Mouse (Mus musculus) MEL (cell line): ENCODE data around the gene Cox17. TPM values are rescaled to one million over a fixed set of nuclear protein-coding genes. Genes with fewer than 3 reads are reported as not detected.

Experiments used
- DNase-seq: peaks from one replicate; pipeline ENCODE4 v3.0.0; 2011; ENCODE audit warnings: low read depth, low spot score
- H3K27ac ChIP-seq: 2 replicates; pipeline ENCODE4 v1.5.1; 2012; ENCODE audit warnings: low read depth, mild to moderate bottlenecking, control low read depth, low read length, moderate library complexity; ENCODE audit not compliant: control insufficient read depth
- H3K27me3 ChIP-seq, 2 experiments: fragments of 150-350 bp in 1 of 2; sonication (generic) in 1 of 2; 2 replicates each; pipeline ENCODE4 v1.6.1; 2012; ENCODE audit warnings: low read length in 2 of 2, mild to moderate bottlenecking in 2 of 2, improper control_type of control experiment in 1 of 2, moderate library complexity in 1 of 2; ENCODE audit not compliant: insufficient read depth in 2 of 2, control insufficient read depth in 1 of 2
- H3K36me3 ChIP-seq, 2 experiments: 2 replicates each; pipeline ENCODE4 v1.6.1; 2012 to 2014; ENCODE audit warnings: low read length in 2 of 2, improper control_type of control experiment in 1 of 2, inconsistent platforms in 1 of 2, mild to moderate bottlenecking in 1 of 2; ENCODE audit not compliant: insufficient read depth in 2 of 2, control insufficient read depth in 1 of 2
- H3K4me1 ChIP-seq, 2 experiments: fragments of 150-350 bp in 1 of 2; sonication (generic) in 1 of 2; 2 replicates each; pipeline ENCODE4 v1.6.1; 2012; ENCODE audit warnings: low read length in 2 of 2, improper control_type of control experiment in 1 of 2, mild to moderate bottlenecking in 1 of 2; ENCODE audit not compliant: insufficient read depth in 2 of 2, control insufficient read depth in 1 of 2
- H3K4me3 ChIP-seq, 2 experiments: fragments of 150-350 bp in 1 of 2; sonication (generic) in 1 of 2; 2 replicates each; pipeline ENCODE4 v1.5.1; 2012; ENCODE audit warnings: low read depth in 2 of 2, low read length in 2 of 2, mild to moderate bottlenecking in 2 of 2, moderate library complexity in 2 of 2, control low read depth in 1 of 2, improper control_type of control experiment in 1 of 2; ENCODE audit not compliant: control insufficient read depth in 1 of 2, insufficient read depth in 1 of 2
- H3K79me2 ChIP-seq: 2 replicates; pipeline ENCODE4 v1.6.1; 2012; ENCODE audit warnings: mild to moderate bottlenecking, low read length, moderate library complexity; ENCODE audit not compliant: control insufficient read depth, poor library complexity, insufficient read depth
- H3K9ac ChIP-seq: 2 replicates; pipeline ENCODE4 v1.6.1; 2012; ENCODE audit warnings: low read depth, mild to moderate bottlenecking, control low read depth, low read length, moderate library complexity; ENCODE audit not compliant: control insufficient read depth, poor library complexity, severe bottlenecking
- H3K9me3 ChIP-seq: fragments of 150-350 bp; sonication (generic); replicated peaks from 2 replicates; pipeline ENCODE4 v1.6.1; 2012; ENCODE audit warnings: mild to moderate bottlenecking, low read length, improper control_type of control experiment, moderate library complexity; ENCODE audit not compliant: insufficient read depth
- BHLHE40 ChIP-seq: IDR thresholded peaks from 2 replicates; pipeline ENCODE4 v1.6.1; 2012; ENCODE audit warnings: low read depth, mild to moderate bottlenecking, inconsistent platforms, low read length, improper control_type of control experiment, borderline replicate concordance
- CHD1 ChIP-seq: IDR thresholded peaks from 2 replicates; pipeline ENCODE4 v1.6.1; 2012; ENCODE audit warnings: low read depth, mild to moderate bottlenecking, inconsistent platforms, low read length, improper control_type of control experiment
- ELF1 ChIP-seq: IDR thresholded peaks from 2 replicates; pipeline ENCODE4 v1.6.1; 2014; ENCODE audit warnings: low read depth, mild to moderate bottlenecking, inconsistent platforms, low read length, improper control_type of control experiment, moderate library complexity
- EP300 ChIP-seq, 2 experiments: IDR thresholded peaks; 2 replicates each; pipeline ENCODE4 v1.6.1; 2011; ENCODE audit warnings: improper control_type of control experiment in 2 of 2, low read length in 2 of 2, low read depth in 1 of 2, mild to moderate bottlenecking in 1 of 2
- ETS1 ChIP-seq: IDR thresholded peaks from 2 replicates; pipeline ENCODE4 v1.6.1; 2012; ENCODE audit warnings: low read depth, mild to moderate bottlenecking, inconsistent platforms, low read length, improper control_type of control experiment, moderate library complexity
- GATA1 ChIP-seq: IDR thresholded peaks from 2 replicates; pipeline ENCODE4 v1.6.1; 2011; ENCODE audit warnings: low read depth, low read length, improper control_type of control experiment
- HCFC1 ChIP-seq: IDR thresholded peaks from 2 replicates; pipeline ENCODE4 v1.6.1; 2012; ENCODE audit warnings: low read depth, mild to moderate bottlenecking, inconsistent platforms, low read length, improper control_type of control experiment, moderate library complexity
- JUND ChIP-seq: IDR thresholded peaks from 2 replicates; pipeline ENCODE4 v1.6.1; 2011; ENCODE audit warnings: low read depth, mild to moderate bottlenecking, improper control_type of control experiment, low read length
- KAT2A ChIP-seq: conservative IDR thresholded peaks from 2 replicates; pipeline ENCODE4 v1.6.1; 2012; ENCODE audit warnings: low read depth, low read length, improper control_type of control experiment, inconsistent platforms
- MAFK ChIP-seq: IDR thresholded peaks from 2 replicates; pipeline ENCODE4 v1.6.1; 2011; ENCODE audit warnings: low read depth, mild to moderate bottlenecking, low read length, improper control_type of control experiment, borderline replicate concordance
- MAX ChIP-seq: IDR thresholded peaks from 2 replicates; pipeline ENCODE4 v1.6.1; 2011; ENCODE audit warnings: low read length, improper control_type of control experiment
- MAZ ChIP-seq: IDR thresholded peaks from 2 replicates; pipeline ENCODE4 v1.6.1; 2012; ENCODE audit warnings: low read depth, mild to moderate bottlenecking, inconsistent platforms, low read length, improper control_type of control experiment
- MEF2A ChIP-seq: IDR thresholded peaks from 2 replicates; pipeline ENCODE4 v1.6.1; 2014; ENCODE audit warnings: low read depth, mild to moderate bottlenecking, inconsistent platforms, low read length, improper control_type of control experiment; ENCODE audit not compliant: poor library complexity, insufficient replicate concordance, severe bottlenecking; ENCODE audit errors: extremely low read depth
- MXI1 ChIP-seq: IDR thresholded peaks from 2 replicates; pipeline ENCODE4 v1.6.1; 2011; ENCODE audit warnings: mild to moderate bottlenecking, low read depth, low read length, improper control_type of control experiment
- MYC ChIP-seq: IDR thresholded peaks from 2 replicates; pipeline ENCODE4 v1.6.1; 2011; ENCODE audit warnings: low read depth, mild to moderate bottlenecking, low read length, improper control_type of control experiment, moderate library complexity
- NELFE ChIP-seq: IDR thresholded peaks from 2 replicates; pipeline ENCODE4 v1.6.1; 2011; ENCODE audit warnings: low read depth, low read length, improper control_type of control experiment
- NRF1 ChIP-seq: IDR thresholded peaks from 2 replicates; pipeline ENCODE4 v1.6.1; 2014; ENCODE audit warnings: low read depth, mild to moderate bottlenecking, inconsistent platforms, low read length, improper control_type of control experiment, moderate library complexity; ENCODE audit not compliant: poor library complexity, insufficient read depth, severe bottlenecking
- POLR2A ChIP-seq, 2 experiments: IDR thresholded peaks; 2 replicates each; pipeline ENCODE4 v1.6.1; 2011 to 2012; ENCODE audit warnings: low read length in 2 of 2, mild to moderate bottlenecking in 2 of 2, control low read depth in 1 of 2, improper control_type of control experiment in 1 of 2, low read depth in 1 of 2, moderate library complexity in 1 of 2; ENCODE audit not compliant: control insufficient read depth in 1 of 2, insufficient read depth in 1 of 2, poor library complexity in 1 of 2
- POLR2AphosphoS2 ChIP-seq: IDR thresholded peaks from 2 replicates; pipeline ENCODE4 v1.6.1; 2011; ENCODE audit warnings: low read length, improper control_type of control experiment
- SIN3A ChIP-seq: IDR thresholded peaks from 2 replicates; pipeline ENCODE4 v1.6.1; 2012; ENCODE audit warnings: low read length, improper control_type of control experiment, inconsistent platforms
- TAL1 ChIP-seq: IDR thresholded peaks from 2 replicates; pipeline ENCODE4 v1.6.1; 2012; ENCODE audit warnings: mild to moderate bottlenecking, inconsistent platforms, low read length, moderate library complexity, mixed read lengths
- TBP ChIP-seq: IDR thresholded peaks from 2 replicates; pipeline ENCODE4 v1.8.0; 2011; ENCODE audit warnings: low read depth, low read length, improper control_type of control experiment
- TCF12 ChIP-seq: IDR thresholded peaks from 2 replicates; pipeline ENCODE4 v1.6.1; 2014; ENCODE audit warnings: low read depth, mild to moderate bottlenecking, inconsistent platforms, low read length, improper control_type of control experiment, moderate library complexity
- UBTF ChIP-seq: IDR thresholded peaks from 2 replicates; pipeline ENCODE4 v1.6.1; 2012; ENCODE audit warnings: low read depth, mild to moderate bottlenecking, inconsistent platforms, low read length, improper control_type of control experiment, moderate library complexity, borderline replicate concordance; ENCODE audit not compliant: insufficient read depth
- USF1 ChIP-seq: IDR thresholded peaks from 2 replicates; pipeline ENCODE4 v1.6.1; 2014; ENCODE audit warnings: low read depth, mild to moderate bottlenecking, inconsistent platforms, low read length, improper control_type of control experiment, moderate library complexity
- USF2 ChIP-seq, 2 experiments: IDR thresholded peaks; 2 replicates each; pipeline ENCODE4 v1.6.1; 2011 to 2012; ENCODE audit warnings: improper control_type of control experiment in 2 of 2, low read length in 2 of 2, borderline replicate concordance in 1 of 2, inconsistent platforms in 1 of 2, low read depth in 1 of 2, mild to moderate bottlenecking in 1 of 2; ENCODE audit not compliant: insufficient read depth in 1 of 2
- ZKSCAN1 ChIP-seq: IDR thresholded peaks from 2 replicates; pipeline ENCODE4 v1.6.1; 2012; ENCODE audit warnings: low read depth, mild to moderate bottlenecking, inconsistent platforms, low read length, improper control_type of control experiment, moderate library complexity
- ZMIZ1 ChIP-seq: IDR thresholded peaks from 2 replicates; pipeline ENCODE4 v1.6.1; 2012; ENCODE audit warnings: low read depth, mild to moderate bottlenecking, inconsistent platforms, low read length, improper control_type of control experiment, moderate library complexity
- ZNF384 ChIP-seq: IDR thresholded peaks from 2 replicates; pipeline ENCODE4 v1.6.1; 2012; ENCODE audit warnings: low read depth, mild to moderate bottlenecking, inconsistent platforms, low read length, improper control_type of control experiment
- polyA plus RNA-seq, 2 experiments: library from polyadenylated mRNA; stranded (reverse) in 1 of 2; unstranded in 1 of 2; fragments of >175 nt in 1 of 2; fragments of >200 nt in 1 of 2; gene quantifications; 2 replicates each; pipeline versions ENCODE4 v1.2.1 to v1.2.4; 2012; ENCODE audit warnings: low replicate concordance in 2 of 2, low read depth in 1 of 2; ENCODE audit not compliant: insufficient read length in 2 of 2, insufficient read depth in 1 of 2, missing spikeins in 1 of 2
- total RNA-seq: library from RNA; depleted of rRNA; stranded (reverse); fragments of 300-350 nt; gene quantifications from 2 replicates; pipeline ENCODE4 v1.2.3, GENCODE M21; 2012

Cox17 gene
- total and polyA plus RNA-seq, 3 experiments = 269 to 295 TPM; not detected in 1

GRCm38 (mm10) chr16:38379088-38379487, 32.3 kb downstream of the Cox17 start:
- H3K27ac ChIP-seq = peak overlapping the region; percentile 21
- peaks cover 19 to 27% of the 10 kb centered on the region in 2 experiments for H3K4me1 ChIP-seq
- TF ChIP-seq POLR2AphosphoS2 (no peak), POLR2A (IDR thresholded peaks at IDR 0.05; ENCODE audit: control insufficient read depth in 1 of 2, insufficient read depth in 1 of 2, low read depth in 1 of 2, low read length in 2 of 2, poor library complexity in 1 of 2) (no peak), TAL1 (no peak), MYC (0 out of 2 replicates have a peak, but pooled peaks have one; percentile 28), GATA1 (peak; percentile 73), HCFC1 (0 out of 2 replicates have a peak, but pooled peaks have one; percentile 7), SIN3A (peak; percentile 47; the same call in 1 of the 2 replicates), ETS1 (peak; percentile 89), TCF12 (peak; percentile 74), EP300 (IDR thresholded peaks at IDR 0.05; ENCODE audit: low read depth in 1 of 2, low read length in 2 of 2) (peak; percentile 63 to 70), MAZ (peak; percentile 88; the same call in 1 of the 2 replicates), NRF1 (no peak), USF1 (no peak), ZNF384 (no peak)
- no peak overlapping the region for H3K9ac ChIP-seq
- H3K9me3 ChIP-seq = no peaks in the 10 kb centered on the region
- peaks cover 3 to 34% of the 10 kb centered on the region in 2 experiments; a peak in 3 of 4 replicates for H3K36me3 ChIP-seq
- H3K79me2 ChIP-seq = peaks cover 12% of the 10 kb centered on the region
- peak; percentile 65 for DNase-seq
- H3K4me3 ChIP-seq = peak overlapping the region in 1 of 2 experiments; percentile 44; a peak in 2 of 4 replicates
- H3K27me3 ChIP-seq = no peaks in the 10 kb centered on the region

DNA sequence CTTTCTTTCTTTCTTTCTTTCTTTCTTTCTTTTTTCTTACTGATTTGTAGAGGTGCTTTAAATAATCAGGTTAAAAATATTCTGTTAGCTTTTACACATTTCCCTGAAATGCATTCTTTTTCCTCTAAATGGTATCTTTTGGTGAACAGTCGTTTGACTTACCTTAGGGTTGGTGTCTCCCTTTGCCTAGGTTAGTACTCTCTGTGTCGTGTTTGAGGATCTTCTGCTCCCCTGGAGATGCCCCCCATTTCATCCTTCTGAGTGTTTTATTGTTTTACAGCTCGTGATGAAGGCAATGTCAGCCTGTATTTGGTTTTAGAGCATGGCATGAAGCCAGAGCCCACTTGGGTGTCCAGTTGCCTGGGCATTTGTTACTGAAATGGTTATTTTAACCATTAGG, 32.7 kb downstream of the Cox17 start:
- Histone ChIP-seq H3K9me3 (no peaks in the 10 kb centered on the region), H3K27ac (peak overlapping the region; percentile 70), H3K4me3 (peak overlapping the region; percentile 2 to 44; a peak in 3 of 4 replicates), H3K79me2 (peaks cover 10% of the 10 kb centered on the region; the same call in 1 of the 2 replicates), H3K36me3 (peaks cover 3 to 38% of the 10 kb centered on the region in 2 experiments; a peak in 3 of 4 replicates), H3K4me1 (peaks cover 23 to 30% of the 10 kb centered on the region in 2 experiments), H3K27me3 (no peaks in the 10 kb centered on the region), H3K9ac (peak overlapping the region; percentile 30)
- DNase-seq = peak; percentile 24
- TF ChIP-seq ZKSCAN1 (no peak), MEF2A (no peak), NELFE (no peak), BHLHE40 (no peak), UBTF (no peak), MAFK (no peak), TBP (no peak), TAL1 (no peak), SIN3A (no peak; the same call in 1 of the 2 replicates), MYC (no peak), ZMIZ1 (peak; percentile 48; the same call in 1 of the 2 replicates), USF2 (IDR thresholded peaks at IDR 0.05; ENCODE audit: borderline replicate concordance in 1 of 2, insufficient read depth in 1 of 2, low read depth in 1 of 2, low read length in 2 of 2) (no peak), MAX (no peak), USF1 (no peak), JUND (no peak), MAZ (0 out of 2 replicates have a peak, but pooled peaks have one; percentile 11), EP300 (IDR thresholded peaks at IDR 0.05; ENCODE audit: low read depth in 1 of 2, low read length in 2 of 2) (no peak), HCFC1 (0 out of 2 replicates have a peak, but pooled peaks have one; percentile 1), MXI1 (no peak), ETS1 (no peak), KAT2A (no peak), ELF1 (no peak), CHD1 (0 out of 2 replicates have a peak, but pooled peaks have one; percentile 65)
